Mouse (Mus musculus): ENCODE results near the gene Serpinb11. TPM values are rescaled to one million over a fixed set of nuclear protein-coding genes. Genes with fewer than 3 reads are reported as not detected.

Serpinb11 gene
- polyA plus RNA-seq (2011; ENCODE audit: insufficient read depth, insufficient read length, low replicate concordance, missing spikeins) = 1.4 TPM in 1 of 2 replicates, not detected in the other

DNA sequence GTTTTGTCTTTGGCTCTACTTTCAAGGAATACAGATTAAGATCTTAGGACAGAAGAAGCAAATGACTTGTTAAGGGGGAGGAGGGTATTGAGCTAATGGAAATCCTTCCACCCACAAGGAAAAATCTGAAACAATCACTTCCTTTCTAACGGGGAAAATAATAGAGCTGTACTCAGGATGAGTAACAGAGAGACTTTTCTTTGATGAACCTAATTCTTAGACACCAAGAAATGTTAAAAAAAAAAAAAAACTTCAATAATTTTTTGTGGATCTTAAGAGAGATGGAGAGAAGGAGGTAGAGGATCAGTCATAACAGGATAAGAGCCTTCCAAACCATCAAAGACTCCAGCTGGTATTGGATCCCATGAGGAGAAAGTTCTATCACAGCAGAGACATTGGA lies at the start of gene Serpinb11:
TSS of gene Serpinb11 (plus strand) at position 301 of the 400 bp plus-strand sequence.
- TF ChIP-seq POLR2A (IDR thresholded peaks at IDR 0.05; ENCODE audit: borderline replicate concordance, control insufficient read depth, low read depth, low read length) (no peak), CTCF (IDR thresholded peaks at IDR 0.05; ENCODE audit: control insufficient read depth, insufficient read depth, low read length) (no peak)
- WGBS = 64% methylated on average over 1 of the region's 1 CpGs
- Histone ChIP-seq H3K27ac (ENCODE audit: control insufficient read depth, insufficient read depth, low read depth, low read length, poor library complexity) (no peak within 1 kb of the TSS), H3K4me3 (replicated peaks; ENCODE audit: control insufficient read depth, low read depth, low read length) (no peak within 1 kb of the TSS), H3K4me1 (ENCODE audit: control insufficient read depth, insufficient read depth, low read length) (no peaks in the 10 kb centered on the region)

DNA sequence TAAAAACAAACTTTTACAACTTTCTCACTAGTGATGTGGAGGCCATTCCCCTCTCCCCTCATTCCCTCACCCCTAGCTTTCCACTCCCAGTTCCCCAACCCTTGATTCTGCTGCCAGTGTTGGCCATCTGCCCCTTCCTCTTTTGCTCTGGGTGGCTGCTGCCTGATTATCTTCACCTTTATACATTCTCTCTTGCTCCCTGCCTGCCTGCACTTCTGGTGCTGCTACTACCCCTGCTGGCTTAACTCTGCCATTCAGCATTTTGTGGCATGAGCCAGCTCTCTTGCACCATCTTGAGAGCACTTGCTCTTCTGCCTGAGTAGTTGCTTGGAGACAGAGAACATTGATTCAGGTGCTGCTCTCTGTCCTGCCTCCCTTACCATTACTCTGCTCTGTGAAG lies 15.0 kb upstream of the Serpinb11 start:
- Histone ChIP-seq H3K27ac (ENCODE audit: control insufficient read depth, insufficient read depth, low read depth, low read length, poor library complexity) (no peak overlapping the region), H3K4me3 (replicated peaks; ENCODE audit: control insufficient read depth, low read depth, low read length) (no peak overlapping the region), H3K4me1 (ENCODE audit: control insufficient read depth, insufficient read depth, low read length) (no peaks in the 10 kb centered on the region)
- no peak; the same call in 1 of the 2 replicates for TF ChIP-seq CTCF (IDR thresholded peaks at IDR 0.05; ENCODE audit: control insufficient read depth, insufficient read depth, low read length)
- no peak for TF ChIP-seq POLR2A (IDR thresholded peaks at IDR 0.05; ENCODE audit: borderline replicate concordance, control insufficient read depth, low read depth, low read length)

DNA sequence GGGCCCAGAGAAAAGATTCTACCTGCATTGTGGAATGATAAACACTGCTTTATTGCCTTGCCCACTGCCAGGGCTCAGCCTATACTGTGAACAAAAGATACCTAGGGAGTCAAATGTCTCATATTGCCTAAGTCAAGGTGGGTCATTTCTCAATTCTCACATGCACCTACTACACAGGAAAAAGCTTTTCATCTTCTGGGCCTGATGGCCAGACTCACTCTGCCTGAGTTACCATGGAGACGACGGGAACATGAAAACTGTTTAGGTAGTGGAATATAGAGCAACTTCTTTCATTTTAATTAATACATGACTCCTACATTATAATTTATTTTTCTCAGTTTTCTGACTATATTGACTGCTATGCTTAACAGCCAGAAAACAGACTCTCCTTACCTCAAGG lies 14.2 kb upstream of the Serpinb11 start:
- 89% methylated on average over 2 of the region's 2 CpGs for WGBS
- H3K4me3 ChIP-seq (replicated peaks; ENCODE audit: control insufficient read depth, low read depth, low read length) = no peak overlapping the region
- H3K4me1 ChIP-seq (ENCODE audit: control insufficient read depth, insufficient read depth, low read length) = no peaks in the 10 kb centered on the region
- H3K27ac ChIP-seq (ENCODE audit: control insufficient read depth, insufficient read depth, low read depth, low read length, poor library complexity) = no peak overlapping the region
- TF ChIP-seq CTCF (IDR thresholded peaks at IDR 0.05; ENCODE audit: control insufficient read depth, insufficient read depth, low read length) (no peak), POLR2A (IDR thresholded peaks at IDR 0.05; ENCODE audit: borderline replicate concordance, control insufficient read depth, low read depth, low read length) (no peak)

DNA sequence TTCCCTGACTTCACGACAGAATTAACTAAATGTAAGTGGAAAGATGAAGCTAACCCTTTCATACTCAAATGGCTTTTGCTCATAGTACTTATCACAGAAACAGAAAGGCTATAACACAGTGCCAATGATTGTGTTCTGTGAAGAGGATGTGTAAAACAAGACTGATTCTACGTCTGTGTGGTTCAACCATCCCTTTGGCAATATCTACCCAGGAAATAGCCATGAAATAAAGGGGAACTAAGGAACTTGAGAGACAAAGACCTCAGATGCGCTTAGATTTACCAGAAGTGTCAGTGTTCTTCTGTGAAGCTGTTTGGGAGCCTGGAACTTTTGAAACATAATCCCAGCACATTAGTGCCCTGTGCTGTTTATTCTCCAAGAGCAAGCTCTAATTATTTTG lies 10.6 kb upstream of the Serpinb11 start:
- WGBS = 32% methylated on average over 3 of the region's 3 CpGs

DNA sequence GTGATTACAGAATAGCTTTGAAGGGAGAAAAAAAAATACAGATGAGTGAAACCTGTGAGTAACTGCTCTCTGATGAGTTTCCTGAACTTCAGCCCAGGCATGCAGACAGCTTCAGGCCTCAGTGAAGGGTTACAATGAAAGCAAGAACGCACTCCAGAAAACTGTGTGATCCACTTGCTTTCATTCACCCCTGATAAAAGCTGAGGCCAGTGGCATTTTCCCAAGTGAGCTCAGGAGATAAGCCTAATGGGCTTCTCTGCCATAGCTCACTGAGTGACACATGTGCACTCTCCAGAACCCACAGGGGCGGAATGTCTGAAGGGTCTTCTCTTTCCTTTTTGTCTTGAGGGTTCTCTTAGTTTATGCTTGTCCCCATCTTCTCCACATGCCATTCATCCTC lies 9.9 kb upstream of the Serpinb11 start:
- no peak overlapping the region for H3K4me3 ChIP-seq (replicated peaks; ENCODE audit: control insufficient read depth, low read depth, low read length)
- 76% methylated on average over 2 of the region's 2 CpGs for WGBS
- H3K4me1 ChIP-seq (ENCODE audit: control insufficient read depth, insufficient read depth, low read length) = no peaks in the 10 kb centered on the region; the same call in 1 of the 2 replicates
- no peak overlapping the region for H3K27ac ChIP-seq (ENCODE audit: control insufficient read depth, insufficient read depth, low read depth, low read length, poor library complexity)
- no peak for TF ChIP-seq POLR2A (IDR thresholded peaks at IDR 0.05; ENCODE audit: borderline replicate concordance, control insufficient read depth, low read depth, low read length)

More for the DNA sequence above, 10.6 kb upstream of the Serpinb11 start:
- TF ChIP-seq POLR2A (IDR thresholded peaks at IDR 0.05; ENCODE audit: borderline replicate concordance, control insufficient read depth, low read depth, low read length) (no peak), CTCF (IDR thresholded peaks at IDR 0.05; ENCODE audit: control insufficient read depth, insufficient read depth, low read length) (no peak)
- Histone ChIP-seq H3K4me3 (replicated peaks; ENCODE audit: control insufficient read depth, low read depth, low read length) (no peak overlapping the region), H3K27ac (ENCODE audit: control insufficient read depth, insufficient read depth, low read depth, low read length, poor library complexity) (no peak overlapping the region), H3K4me1 (ENCODE audit: control insufficient read depth, insufficient read depth, low read length) (no peaks in the 10 kb centered on the region; the same call in 1 of the 2 replicates)

DNA sequence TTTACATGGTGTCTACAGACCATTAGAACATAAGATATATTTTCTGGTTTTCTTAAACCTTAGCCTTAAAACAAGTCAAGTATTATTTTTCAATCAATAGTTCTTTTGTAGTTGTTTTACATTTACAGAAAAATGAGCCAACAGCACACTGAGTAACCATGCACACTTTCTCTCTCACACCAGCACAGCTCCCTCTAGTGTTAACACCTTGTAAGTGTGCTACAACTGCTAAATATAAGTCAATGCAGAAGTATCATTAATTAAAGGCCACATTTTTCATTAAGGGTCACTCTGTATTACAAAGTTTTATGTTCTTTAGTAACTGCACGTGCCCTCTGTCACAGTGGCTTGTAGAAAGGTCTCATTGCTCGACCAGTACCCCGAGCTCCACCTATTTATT lies 8.0 kb upstream of the Serpinb11 start:
- TF ChIP-seq POLR2A (IDR thresholded peaks at IDR 0.05; ENCODE audit: borderline replicate concordance, control insufficient read depth, low read depth, low read length) = no peak
- TF ChIP-seq CTCF (IDR thresholded peaks at IDR 0.05; ENCODE audit: control insufficient read depth, insufficient read depth, low read length) = no peak

DNA sequence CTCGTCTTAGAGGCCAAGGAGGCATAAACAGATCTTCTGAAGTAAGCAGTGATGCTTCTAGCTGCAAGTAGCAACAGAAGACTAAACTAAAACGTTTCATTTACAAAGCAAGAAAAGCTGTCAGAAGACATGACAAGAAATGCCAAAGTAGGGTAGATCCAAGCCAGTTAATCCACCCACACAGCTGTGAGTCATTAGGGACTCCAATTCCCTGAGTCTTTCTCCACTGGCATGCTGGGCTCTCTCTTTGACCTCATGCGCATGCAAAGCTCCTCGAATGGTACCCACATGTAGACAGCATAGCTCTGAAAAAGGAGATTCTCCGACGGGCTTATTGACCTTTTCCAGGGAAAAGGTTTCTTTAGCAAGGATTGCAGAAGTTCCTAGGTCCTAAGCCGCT lies 5.0 kb downstream of the Serpinb11 start:
- 76% methylated on average over 7 of the region's 7 CpGs for WGBS
- no peak overlapping the region for H3K4me3 ChIP-seq (replicated peaks; ENCODE audit: control insufficient read depth, low read depth, low read length)
- no peak overlapping the region for H3K27ac ChIP-seq (ENCODE audit: control insufficient read depth, insufficient read depth, low read depth, low read length, poor library complexity)
- H3K4me1 ChIP-seq (ENCODE audit: control insufficient read depth, insufficient read depth, low read length) = no peaks in the 10 kb centered on the region
- TF ChIP-seq POLR2A (IDR thresholded peaks at IDR 0.05; ENCODE audit: borderline replicate concordance, control insufficient read depth, low read depth, low read length) (no peak), CTCF (IDR thresholded peaks at IDR 0.05; ENCODE audit: control insufficient read depth, insufficient read depth, low read length) (no peak)

More for the DNA sequence above, 8.0 kb upstream of the Serpinb11 start:
- H3K4me3 ChIP-seq (replicated peaks; ENCODE audit: control insufficient read depth, low read depth, low read length) = no peak overlapping the region
- no peaks in the 10 kb centered on the region; the same call in 1 of the 2 replicates for H3K4me1 ChIP-seq (ENCODE audit: control insufficient read depth, insufficient read depth, low read length)
- H3K27ac ChIP-seq (ENCODE audit: control insufficient read depth, insufficient read depth, low read depth, low read length, poor library complexity) = no peak overlapping the region
- 45% methylated on average over 3 of the region's 3 CpGs for WGBS

DNA sequence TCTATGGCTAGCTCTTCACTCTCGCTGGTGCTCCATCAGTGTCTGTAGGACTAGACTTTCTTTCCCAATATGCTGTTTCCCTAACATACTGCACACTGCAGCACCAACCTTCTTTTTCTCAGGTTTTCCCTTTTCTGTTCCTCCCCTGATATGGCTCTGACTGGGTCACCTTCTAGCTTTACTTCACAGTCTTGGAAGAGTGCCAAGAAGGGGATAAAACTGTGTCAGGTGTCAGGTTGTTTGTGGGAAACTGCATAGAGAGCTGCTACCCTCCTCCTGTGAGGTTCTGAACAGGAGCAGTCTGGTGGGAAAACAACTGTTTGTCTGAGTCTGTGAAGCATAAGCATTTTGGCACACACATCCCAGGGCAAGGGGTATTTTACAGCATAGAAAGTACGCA lies 7.9 kb downstream of the Serpinb11 start:
- TF ChIP-seq POLR2A (IDR thresholded peaks at IDR 0.05; ENCODE audit: borderline replicate concordance, control insufficient read depth, low read depth, low read length) = no peak
- TF ChIP-seq CTCF (IDR thresholded peaks at IDR 0.05; ENCODE audit: control insufficient read depth, insufficient read depth, low read length) = no peak
- no peak overlapping the region for H3K27ac ChIP-seq (ENCODE audit: control insufficient read depth, insufficient read depth, low read depth, low read length, poor library complexity)
- 73% methylated on average over 2 of the region's 2 CpGs for WGBS
- H3K4me3 ChIP-seq (replicated peaks; ENCODE audit: control insufficient read depth, low read depth, low read length) = no peak overlapping the region
- no peaks in the 10 kb centered on the region for H3K4me1 ChIP-seq (ENCODE audit: control insufficient read depth, insufficient read depth, low read length)

DNA sequence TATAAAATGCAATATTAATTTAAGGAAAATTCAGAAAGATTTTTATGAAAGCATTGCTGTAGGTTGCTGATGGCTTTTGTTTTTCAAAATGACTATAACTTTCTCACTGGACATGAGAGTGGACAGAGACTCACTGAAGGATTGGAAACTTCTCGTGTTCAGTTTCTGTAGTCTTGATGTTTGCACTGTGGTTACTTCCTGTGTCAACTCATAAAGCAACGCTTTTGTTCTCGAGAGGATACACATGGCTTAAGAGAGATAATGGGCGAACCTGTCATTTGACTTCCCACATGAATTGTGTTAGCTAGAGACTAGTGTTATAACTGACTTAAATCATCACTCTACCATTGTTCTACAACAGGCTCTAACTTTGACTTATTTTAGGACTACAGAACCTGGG lies 16.0 kb downstream of the Serpinb11 start:
- Histone ChIP-seq H3K4me3 (replicated peaks; ENCODE audit: control insufficient read depth, low read depth, low read length) (no peak overlapping the region), H3K4me1 (ENCODE audit: control insufficient read depth, insufficient read depth, low read length) (no peaks in the 10 kb centered on the region; the same call in 1 of the 2 replicates), H3K27ac (ENCODE audit: control insufficient read depth, insufficient read depth, low read depth, low read length, poor library complexity) (no peak overlapping the region)
- 8% methylated on average over 4 of the region's 4 CpGs for WGBS
- TF ChIP-seq POLR2A (IDR thresholded peaks at IDR 0.05; ENCODE audit: borderline replicate concordance, control insufficient read depth, low read depth, low read length) = no peak
- no peak for TF ChIP-seq CTCF (IDR thresholded peaks at IDR 0.05; ENCODE audit: control insufficient read depth, insufficient read depth, low read length)
